Mouse (Mus musculus) liver, adult (tissue): ENCODE data around the gene Ccdc90b.

Experiments used
- GATA4 ChIP-seq: IDR thresholded peaks from 2 replicates; pipeline ENCODE4 v1.6.1; 2014; ENCODE audit warnings: mild to moderate bottlenecking, low read length; ENCODE audit not compliant: insufficient replicate concordance

Gene Ccdc90b

GRCm38 (mm10) chr7:92610830-92611229 is 49.9 kb downstream of the Ccdc90b start:
- TF ChIP-seq GATA4 = no peak

- TF ChIP-seq GATA4 = no peak
Measured at GRCm38 (mm10) chr7:92624488-92624887, 63.5 kb downstream of the Ccdc90b start.

GRCm38 (mm10) chr7:92630167-92630566 is 69.2 kb downstream of the Ccdc90b start:
- TF ChIP-seq GATA4 = no peak
